Mouse (Mus musculus): Measurements from ENCODE around the gene Flvcr1. TPM values are rescaled to one million over a fixed set of nuclear protein-coding genes. Genes with fewer than 3 reads are reported as not detected.
A peak's percentile ranks its signal among the peaks of the same experiment; 100 is the strongest.

Gene Flvcr1
- total RNA-seq, 2 experiments from 2014 or later: 45.4 to 52.7 TPM

GRCm38 (mm10) chr1:190989437-190990082 lies 36.4 kb downstream of the Flvcr1 start:
- no peak for ATAC-seq (ENCODE audit: poor library complexity, severe bottlenecking)

- ATAC-seq (ENCODE audit: poor library complexity, severe bottlenecking): no peak
These were observed 44.5 kb downstream of the Flvcr1 start for GRCm38 (mm10) chr1:190981412-190981811.

- ATAC-seq (ENCODE audit: poor library complexity, severe bottlenecking): 0 out of 2 replicates have a peak, but pooled peaks have one; percentile 28
These were observed 45.5 kb downstream of the Flvcr1 start for GRCm38 (mm10) chr1:190980470-190980869.

GRCm38 (mm10) chr1:190979100-190979563 lies 46.8 kb downstream of the Flvcr1 start, which contains the start of gene Vash2:
Gene Vash2, minus strand, starts transcription at chr1:190979296.
- peak; percentile 74 for ATAC-seq (ENCODE audit: poor library complexity, severe bottlenecking)

- ATAC-seq (ENCODE audit: poor library complexity, severe bottlenecking): 0 out of 2 replicates have a peak, but pooled peaks have one; percentile 13
These were observed 47.4 kb downstream of the Flvcr1 start for GRCm38 (mm10) chr1:190978511-190979073.

GRCm38 (mm10) chr1:190978001-190978400 lies 48.0 kb downstream of the Flvcr1 start:
- ATAC-seq (ENCODE audit: poor library complexity, severe bottlenecking): no peak

GRCm38 (mm10) chr1:190976887-190977573 lies 48.9 kb downstream of the Flvcr1 start:
- no peak for ATAC-seq (ENCODE audit: poor library complexity, severe bottlenecking)

GRCm38 (mm10) chr1:190974833-190975232 lies 51.1 kb downstream of the Flvcr1 start:
- no peak for ATAC-seq (ENCODE audit: poor library complexity, severe bottlenecking)

GRCm38 (mm10) chr1:190974191-190974590 lies 51.8 kb downstream of the Flvcr1 start:
- no peak for ATAC-seq (ENCODE audit: poor library complexity, severe bottlenecking)

- no peak for ATAC-seq (ENCODE audit: poor library complexity, severe bottlenecking)
These were observed 53.3 kb downstream of the Flvcr1 start for GRCm38 (mm10) chr1:190972612-190973192.

GRCm38 (mm10) chr1:190971708-190972610 lies 54.0 kb downstream of the Flvcr1 start:
- no peak for ATAC-seq (ENCODE audit: poor library complexity, severe bottlenecking)

- no peak for ATAC-seq (ENCODE audit: poor library complexity, severe bottlenecking)
These were observed 57.9 kb downstream of the Flvcr1 start for GRCm38 (mm10) chr1:190968010-190968409.

- no peak for ATAC-seq (ENCODE audit: poor library complexity, severe bottlenecking)
These were observed 60.8 kb downstream of the Flvcr1 start for GRCm38 (mm10) chr1:190964992-190965780.

- ATAC-seq (ENCODE audit: poor library complexity, severe bottlenecking): no peak
These were observed 63.2 kb downstream of the Flvcr1 start for GRCm38 (mm10) chr1:190962760-190963159.

- ATAC-seq (ENCODE audit: poor library complexity, severe bottlenecking): no peak
These were observed 67.1 kb downstream of the Flvcr1 start for GRCm38 (mm10) chr1:190958821-190959220.

Data from megakaryocyte, adult 5-6 weeks (primary cell).